Mouse (Mus musculus) adrenal gland, postnatal 10 days (tissue): ENCODE measurements around the gene Ccdc146. TPM values are rescaled to one million over a fixed set of nuclear protein-coding genes. Genes with fewer than 3 reads are reported as not detected.
A peak's percentile ranks its signal among the peaks of the same experiment; 100 is the strongest.

Source experiments
- DNase-seq: peaks from one replicate; pipeline ENCODE4 v3.0.0; 2021; ENCODE audit warnings: mixed read lengths
- long read RNA-seq, 2 experiments: library from polyadenylated mRNA; stranded (forward); transcript quantifications; one replicate each; pipeline ENCODE4 v2.0.0; 2021
- total RNA-seq, 2 experiments: library from RNA; stranded (reverse); gene quantifications; 2 replicates each; pipeline ENCODE4 v1.2.3; 2021

The Ccdc146 gene
- under 1 TPM in 1 of 2 experiments, not detected in 1; 0.15 TPM for total RNA-seq
- long read RNA-seq, experiment 1: 0 reads
- long read RNA-seq, experiment 2: 0 reads

DNA sequence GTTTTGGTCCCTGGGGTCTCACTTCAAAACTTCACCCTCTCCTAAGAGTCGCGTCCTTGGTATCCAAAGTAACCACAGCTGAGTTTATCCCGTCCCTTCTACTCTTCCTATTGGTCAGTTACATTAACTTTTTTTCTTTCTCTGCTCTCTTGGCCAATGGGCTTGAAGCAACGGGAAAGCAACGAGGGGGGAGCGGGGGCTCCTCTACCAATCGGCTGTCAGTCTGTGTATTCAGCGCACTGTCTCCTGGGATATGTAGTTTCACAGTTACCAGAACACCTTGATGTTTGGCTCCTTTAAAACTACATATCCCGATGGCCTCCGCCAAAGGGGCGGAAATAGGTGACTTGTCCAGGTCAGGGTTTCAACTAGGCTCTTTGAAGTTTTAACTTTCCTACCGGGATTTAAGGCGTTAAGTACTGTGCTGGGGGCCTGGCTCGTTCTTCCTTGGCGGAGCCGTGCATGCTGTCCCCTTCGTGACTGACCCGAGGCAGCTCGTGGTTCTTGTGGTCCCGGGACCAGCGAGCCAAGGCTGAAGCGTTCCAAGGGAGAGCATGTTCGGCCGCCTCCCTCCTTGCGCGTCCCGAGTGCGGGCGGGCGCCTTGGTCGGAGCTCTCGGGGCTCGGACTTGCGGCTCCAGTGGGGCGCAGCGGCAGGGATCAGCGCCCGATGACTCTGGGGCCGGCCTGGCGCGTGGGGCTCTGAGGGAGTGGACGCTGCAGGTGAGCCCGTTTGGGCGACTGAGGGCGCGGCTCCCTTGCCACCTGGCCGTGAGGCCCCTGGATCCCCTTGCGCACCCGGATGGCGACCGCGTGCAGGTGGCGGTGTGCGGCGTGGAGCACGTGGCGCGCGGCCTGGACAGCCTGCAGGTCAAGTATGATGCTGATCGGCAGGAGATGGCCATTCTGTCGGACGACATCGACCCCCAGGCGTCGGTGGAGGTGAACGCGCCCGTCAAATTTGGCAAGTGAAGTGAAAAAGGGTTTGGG is at the start of gene Ccdc146, which contains the start of gene Fam185a:
Gene Ccdc146, minus strand, starts transcription at position 64 of the 989 bp plus-strand sequence.
Gene Fam185a, plus strand, starts transcription at position 345 of the 989 bp plus-strand sequence.
- DNase-seq: peak; percentile 92

- DNase-seq: no peak
These were observed 43.6 kb upstream of the Ccdc146 start for GRCm38 (mm10) chr5:21468100-21468499.

DNA sequence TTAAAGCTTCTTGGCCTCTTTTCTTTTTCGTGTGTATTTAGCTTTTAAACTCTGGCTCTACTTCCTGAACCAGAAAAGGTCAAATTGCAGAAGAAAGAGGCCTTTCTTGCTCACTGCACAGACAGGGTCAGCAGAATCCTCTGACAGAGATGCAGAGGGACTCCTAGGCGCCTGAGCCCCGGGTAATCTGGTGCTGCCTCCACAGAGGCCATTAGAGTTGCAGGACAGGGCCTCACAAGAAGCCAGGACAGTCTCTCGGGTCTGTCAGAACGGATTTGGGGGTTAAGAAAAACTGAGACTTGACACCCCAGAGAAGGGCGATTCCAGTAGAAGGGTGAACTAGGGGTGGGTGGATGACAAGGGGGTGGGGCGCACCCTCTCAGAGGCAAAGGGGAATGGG is 42.9 kb upstream of the Ccdc146 start:
- DNase-seq: no peak

DNA sequence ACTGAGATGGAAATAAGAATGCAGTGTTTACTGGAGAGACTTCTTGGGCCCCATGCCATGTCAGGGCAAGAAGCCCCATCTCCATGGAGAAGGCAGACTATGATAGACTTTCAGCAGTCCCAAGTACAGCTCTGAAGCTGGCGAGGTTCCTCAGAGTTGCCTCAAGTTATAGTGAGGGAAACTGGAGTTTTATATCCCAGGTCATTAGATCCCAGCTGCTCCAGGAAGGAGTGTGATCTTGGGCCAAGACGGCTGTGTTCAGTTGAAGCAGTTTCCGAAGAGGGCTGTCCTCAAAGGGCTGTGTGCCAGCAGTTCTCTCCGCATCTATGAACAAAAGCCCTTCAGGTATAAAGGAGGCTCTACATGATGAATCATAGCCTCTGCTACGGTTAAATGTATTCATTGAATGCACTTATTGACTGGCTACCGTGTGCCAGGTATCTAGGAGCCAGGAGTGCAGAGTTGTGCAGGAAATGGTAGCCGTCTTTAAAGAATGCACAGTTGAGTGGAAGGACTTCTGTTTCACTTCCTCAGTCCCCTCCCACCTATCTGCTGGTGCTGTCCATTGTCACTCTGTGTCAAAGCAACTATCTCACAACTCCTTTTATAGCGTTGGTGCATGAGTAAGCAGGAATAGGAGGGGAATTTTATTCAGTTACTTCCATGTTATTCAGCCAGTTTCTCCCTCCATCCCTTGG is 16.5 kb upstream of the Ccdc146 start:
- DNase-seq: no peak

DNA sequence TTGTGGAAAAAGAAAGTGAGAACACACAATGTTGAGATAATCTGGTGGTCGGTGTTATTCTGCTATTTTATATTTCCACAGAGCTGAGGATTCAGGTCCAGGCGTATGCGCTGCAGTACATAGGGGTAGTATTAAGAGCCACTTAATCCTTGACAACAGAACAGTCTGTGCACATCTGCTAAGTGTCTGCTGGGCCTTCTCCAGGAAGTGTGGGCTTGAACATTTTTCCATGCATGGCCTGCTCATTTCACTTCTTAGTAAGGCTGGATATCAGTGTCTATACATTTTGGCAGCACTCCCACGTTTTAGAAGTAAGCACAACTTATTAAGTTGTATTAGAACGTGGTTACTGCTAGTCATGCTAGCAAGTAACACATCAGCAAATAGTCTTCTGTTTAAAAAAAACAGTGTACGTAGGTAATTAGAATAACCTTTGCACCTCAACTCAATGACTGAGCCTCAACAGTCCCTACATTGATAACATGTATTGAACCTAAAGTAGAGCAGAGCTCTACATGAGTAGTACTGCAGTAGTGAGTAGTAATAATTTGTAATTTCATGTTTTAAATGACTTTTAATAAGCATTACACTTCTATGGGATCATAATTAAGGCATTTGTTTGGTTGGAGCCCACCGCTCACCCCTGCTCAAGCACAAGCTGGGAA is 15.1 kb upstream of the Ccdc146 start:
- no peak for DNase-seq

GRCm38 (mm10) chr5:21438428-21438827 is 14.0 kb upstream of the Ccdc146 start:
- DNase-seq: no peak

- DNase-seq: no peak
These were observed 12.0 kb upstream of the Ccdc146 start for GRCm38 (mm10) chr5:21436471-21436975.

- no peak for DNase-seq
These were observed 9.9 kb upstream of the Ccdc146 start for GRCm38 (mm10) chr5:21434148-21434929.

DNA sequence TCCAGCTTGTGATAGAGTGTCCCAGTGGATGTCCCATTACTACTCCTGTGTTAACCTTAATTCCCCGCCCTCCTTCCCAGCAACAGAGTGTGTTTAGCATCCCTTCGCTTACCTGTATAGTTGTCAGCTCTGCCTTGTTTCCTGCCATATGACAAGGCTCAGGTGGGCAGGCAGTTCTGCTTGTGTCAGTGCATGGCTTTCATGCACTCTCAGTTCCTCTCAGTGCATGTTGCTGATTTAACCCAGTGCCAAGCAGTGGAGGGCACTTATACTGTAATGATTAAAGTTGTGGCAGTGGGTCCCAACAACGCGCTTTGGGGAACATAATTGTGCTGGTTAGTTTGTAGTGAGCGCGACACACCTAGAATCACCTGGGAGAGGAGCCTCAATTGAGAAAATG is 2.2 kb upstream of the Ccdc146 start:
- DNase-seq: no peak

- no peak for DNase-seq
These were observed 3.9 kb downstream of the Ccdc146 start for GRCm38 (mm10) chr5:21420609-21421008.

- DNase-seq: no peak
These were observed 5.9 kb downstream of the Ccdc146 start for GRCm38 (mm10) chr5:21418613-21419012.

DNA sequence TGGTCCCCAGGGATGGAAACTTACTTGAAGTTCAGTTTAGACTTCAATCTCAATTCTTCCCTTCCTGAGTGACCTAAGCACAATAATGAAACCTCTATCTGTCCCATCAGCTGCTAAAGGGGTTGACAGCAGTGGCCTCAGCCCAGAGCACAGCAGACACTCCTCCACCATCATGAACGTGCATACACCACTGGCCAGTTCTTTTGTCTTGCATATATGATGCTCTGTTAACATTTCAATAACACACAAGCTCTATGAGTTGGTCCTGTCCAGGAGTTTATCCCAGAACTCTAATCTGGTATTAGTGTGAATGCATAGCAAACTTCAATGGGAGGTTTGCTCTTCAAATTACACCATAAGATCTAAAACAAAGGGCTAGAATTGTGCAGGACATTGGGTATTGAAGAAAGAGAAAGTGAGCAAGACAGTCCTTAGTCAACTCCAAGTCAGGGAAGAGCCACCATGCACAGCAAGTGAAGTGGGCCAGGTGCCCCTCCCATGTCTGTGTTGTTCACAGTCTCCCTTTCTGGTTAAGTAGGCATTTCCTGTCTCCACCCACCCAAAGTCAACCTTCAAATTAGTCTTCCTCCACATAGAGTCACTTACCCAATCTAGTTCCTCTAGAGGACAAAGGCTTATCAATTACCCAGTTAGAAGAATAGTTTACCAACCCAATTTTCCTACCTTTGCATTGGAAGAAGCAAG is 10.2 kb downstream of the Ccdc146 start:
- DNase-seq: no peak

- DNase-seq: no peak
These were observed 11.2 kb downstream of the Ccdc146 start for GRCm38 (mm10) chr5:21413322-21413721.

DNA sequence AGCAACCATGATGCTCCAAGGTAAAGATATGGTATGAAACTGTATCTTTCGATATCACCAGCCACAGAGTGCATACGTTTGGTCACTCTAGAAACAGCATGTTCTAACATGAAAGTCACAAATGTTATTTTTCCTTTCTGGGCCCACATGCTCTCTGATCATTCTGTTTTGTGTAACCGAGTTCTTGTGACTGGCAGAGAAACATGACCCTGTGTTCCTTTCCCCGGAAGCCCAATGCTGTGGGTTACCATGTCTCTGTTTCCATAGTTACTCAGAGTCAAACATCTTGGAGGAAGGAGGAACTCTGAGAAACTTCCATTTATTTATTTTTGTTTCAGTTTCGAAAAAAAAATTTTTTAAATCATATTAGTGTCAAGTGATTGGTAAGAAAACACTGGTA is 12.4 kb downstream of the Ccdc146 start:
- no peak for DNase-seq

- DNase-seq: no peak
These were observed 13.2 kb downstream of the Ccdc146 start for GRCm38 (mm10) chr5:21411261-21411666.

DNA sequence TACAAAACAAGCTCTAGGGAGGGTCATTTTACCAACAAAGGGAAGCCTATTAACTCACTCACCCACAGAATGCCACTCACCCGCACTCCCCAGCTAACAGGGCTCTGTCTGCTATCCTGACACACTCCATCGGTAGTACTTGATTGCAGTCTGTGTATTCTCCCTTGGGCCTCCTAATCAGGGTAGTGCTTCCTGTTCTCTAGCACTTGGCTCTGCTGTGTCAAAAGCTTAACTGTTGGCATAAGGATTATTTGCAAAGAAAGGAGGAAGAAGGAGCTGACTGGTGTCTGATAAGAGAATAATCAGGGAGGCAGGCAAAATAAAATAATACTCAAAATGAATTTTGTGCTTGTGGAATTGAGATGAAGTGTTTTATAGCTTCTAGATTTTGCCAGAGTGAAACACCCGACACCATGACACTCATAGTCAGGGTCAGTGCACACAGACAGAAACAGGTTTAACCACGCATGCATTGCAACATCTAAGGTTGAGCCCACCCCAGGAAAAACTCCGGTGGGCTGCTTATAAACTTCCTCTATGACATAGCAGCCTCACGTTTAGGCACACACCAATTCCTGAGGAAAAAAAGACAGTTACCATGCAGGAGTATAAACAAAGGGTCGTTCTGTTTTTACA is 29.2 kb downstream of the Ccdc146 start:
- DNase-seq: no peak

- no peak for DNase-seq
These were observed 29.9 kb downstream of the Ccdc146 start for GRCm38 (mm10) chr5:21394562-21394961.

- peak; percentile 54 for DNase-seq
These were observed 32.7 kb downstream of the Ccdc146 start for GRCm38 (mm10) chr5:21391616-21392384.

DNA sequence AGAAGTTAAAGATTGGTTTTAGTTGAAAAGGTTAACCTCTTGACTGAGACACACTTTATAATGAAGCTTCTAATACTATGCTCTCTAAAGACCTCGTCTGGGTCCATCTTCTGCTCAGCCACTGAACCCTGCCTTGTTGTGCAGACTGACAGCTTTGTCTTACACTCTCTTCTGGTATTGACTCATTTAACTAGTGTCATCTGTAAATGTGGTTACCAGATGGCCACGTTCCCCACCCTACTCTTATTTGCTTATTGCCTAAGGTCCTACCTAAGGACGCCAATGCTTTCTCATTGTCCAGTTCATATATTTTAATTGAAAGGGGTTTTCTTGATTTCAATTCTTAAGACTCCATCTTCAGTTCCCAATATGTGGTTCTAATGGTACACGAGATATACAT is 35.6 kb downstream of the Ccdc146 start:
- no peak for DNase-seq
